Mouse (Mus musculus): ENCODE results near the gene Kl.

Kl gene

DNA sequence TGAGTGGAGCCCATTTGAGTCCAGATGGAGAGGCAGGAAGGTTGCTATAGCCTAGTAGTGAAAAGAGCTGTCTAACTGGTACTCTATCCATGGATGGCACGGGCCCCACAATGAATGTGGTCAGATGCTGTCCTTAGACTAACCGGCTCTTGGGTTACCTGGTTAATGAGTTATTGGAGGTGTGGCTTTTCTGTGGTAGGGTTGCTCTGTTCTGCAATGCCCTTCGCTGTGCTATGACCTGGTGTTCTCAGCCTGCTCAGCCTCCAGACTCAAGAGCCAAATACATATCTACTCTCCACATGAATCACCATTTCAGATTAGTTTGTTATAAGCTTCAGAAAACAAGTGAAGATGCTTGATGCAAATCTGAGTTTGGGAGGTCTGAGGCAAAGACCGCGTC, 90.5 kb downstream of the Kl start:
- no peak for TF ChIP-seq GATA4 (IDR thresholded peaks at IDR 0.05; ENCODE audit: insufficient replicate concordance, low read length)

Measured in liver, adult (tissue).